Mouse (Mus musculus) CD4-positive helper T cell, adult 2 months (primary cell): ENCODE measurements around the gene Dpm2.

Source experiments
- DNase-seq: peaks from one replicate; pipeline ENCODE4 v3.0.0-alpha.2; 2012; ENCODE audit warnings: low read depth, missing footprints, low spot score

The Dpm2 gene

DNA sequence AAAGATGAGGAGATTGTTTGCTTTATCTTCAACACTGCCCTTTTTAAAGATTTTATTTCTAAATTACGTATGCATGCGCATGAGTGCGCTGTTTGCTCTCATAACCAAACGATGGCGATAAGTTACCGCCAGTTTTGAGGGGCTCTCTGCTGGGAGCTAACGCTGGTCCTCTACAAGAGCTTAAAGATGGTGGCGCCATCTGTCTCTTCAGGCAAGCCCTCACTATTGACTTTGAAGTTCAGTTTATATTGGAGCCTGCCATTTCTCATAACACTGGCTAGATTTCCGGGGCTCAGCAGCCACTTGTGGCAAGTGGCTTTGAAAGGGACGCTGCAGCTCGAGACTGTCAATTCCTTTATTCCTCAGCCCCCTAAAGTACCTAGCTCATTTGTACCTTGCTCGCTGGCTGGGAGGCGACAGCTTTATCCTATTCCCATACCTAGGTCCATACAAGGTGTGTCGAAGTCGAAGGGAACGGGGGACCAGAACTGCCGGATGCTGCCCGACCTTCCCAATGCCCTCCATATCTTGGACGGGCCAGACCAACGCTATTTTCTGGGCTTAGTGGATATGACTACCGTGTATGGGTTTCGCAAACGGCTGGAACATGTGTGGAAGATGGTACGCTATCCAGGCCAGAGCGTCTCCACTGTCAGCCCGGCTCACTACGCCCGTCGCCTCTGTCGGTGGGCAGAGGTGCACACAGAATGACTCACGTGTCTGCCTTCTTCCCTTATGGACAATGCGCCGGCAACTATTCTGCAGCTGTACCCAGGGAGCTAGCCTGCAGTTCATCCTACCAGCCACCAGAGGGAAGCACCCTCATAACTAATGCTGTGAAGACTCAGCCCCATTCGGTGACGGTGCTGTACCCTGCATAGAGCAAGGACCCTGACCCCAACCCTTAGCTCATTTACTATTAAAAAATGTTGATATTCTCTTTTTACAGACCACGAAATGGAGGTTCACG, 12.5 kb downstream of the Dpm2 start:
- DNase-seq, result peak; percentile 82

DNA sequence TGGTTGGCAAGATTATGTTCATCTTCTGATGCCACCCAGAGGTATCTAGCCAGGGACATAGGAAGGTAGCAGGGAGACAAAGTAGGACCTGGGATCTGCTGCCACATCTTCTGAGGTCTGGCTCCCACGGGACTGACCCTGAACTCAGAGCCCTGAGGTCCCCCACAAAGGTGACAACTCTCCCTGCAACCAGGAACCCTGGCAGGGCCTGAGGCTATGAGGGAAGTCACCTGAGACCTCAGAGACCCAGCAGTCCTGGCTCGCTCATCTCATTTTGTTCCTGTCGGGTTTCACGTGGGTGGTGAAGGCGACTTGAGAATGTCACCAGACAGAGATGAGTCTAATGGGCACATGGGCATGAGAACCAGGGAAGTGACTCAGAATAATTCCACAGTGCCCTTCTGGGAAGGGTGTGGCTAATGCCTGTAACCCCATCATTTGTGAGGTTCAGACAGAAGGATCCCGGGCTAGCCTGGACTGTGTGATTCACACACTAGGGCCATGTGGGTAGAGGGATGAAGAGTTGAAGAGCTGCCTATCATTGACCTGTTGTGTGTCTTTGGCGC, 14.6 kb downstream of the Dpm2 start:
- no peak for DNase-seq

DNA sequence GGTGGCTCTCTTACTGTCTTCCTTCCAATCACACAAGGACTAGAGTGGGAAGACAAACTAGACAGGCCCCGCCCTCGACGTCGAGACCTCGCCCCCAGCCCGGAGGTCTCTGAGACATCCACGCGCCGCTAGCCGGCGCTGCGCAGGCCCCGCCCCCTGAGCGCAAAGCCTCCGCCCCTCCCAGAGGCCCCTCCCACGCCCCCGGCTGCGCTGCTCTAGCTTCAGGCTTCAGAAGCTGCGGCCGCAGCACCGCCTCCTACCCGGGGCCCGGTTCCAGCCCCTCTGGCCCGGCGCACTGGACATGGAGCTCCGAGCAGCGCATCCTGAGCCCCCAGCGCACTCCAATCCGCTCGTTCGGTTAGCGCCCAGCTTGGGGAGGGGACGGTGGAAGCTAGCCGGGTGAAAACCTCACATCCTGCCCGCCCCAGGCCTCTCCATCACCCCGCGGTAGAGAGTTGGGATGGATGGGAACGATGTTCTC, 16.3 kb downstream of the Dpm2 start, which contains the start of gene St6galnac4:
St6galnac4 (plus strand) TSS at position 225 of the 481 bp plus-strand sequence.
- DNase-seq, result peak; percentile 96

DNA sequence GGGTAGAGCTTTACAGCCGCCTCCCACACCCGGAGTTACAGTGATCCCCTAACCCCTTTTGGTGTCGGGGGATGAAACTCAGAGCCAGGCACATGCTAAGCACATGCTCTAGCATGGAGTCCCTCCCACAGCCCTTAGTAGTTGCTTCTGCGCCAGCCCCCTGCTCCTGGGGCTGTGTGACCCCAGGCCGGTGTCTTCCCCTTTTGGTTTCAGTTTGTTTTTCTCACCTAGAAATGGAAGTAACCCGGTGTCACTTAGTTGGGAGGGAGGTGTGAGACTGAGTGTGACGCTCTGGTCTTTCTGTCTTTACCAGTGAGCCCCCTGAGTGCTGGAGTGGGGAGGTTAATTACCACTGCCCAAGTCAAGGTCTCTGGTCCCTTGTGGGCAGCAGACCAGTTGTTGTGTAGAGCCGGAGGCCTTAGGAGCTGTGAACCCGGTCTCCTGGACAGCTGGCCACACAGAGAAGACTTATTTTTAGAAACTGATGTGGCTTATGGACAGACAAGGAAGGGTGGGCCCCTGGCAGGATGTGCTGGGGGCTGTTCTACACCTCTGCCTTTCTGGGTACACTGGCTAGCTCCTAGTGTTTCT, 17.2 kb downstream of the Dpm2 start:
- peak; percentile 82 for DNase-seq

DNA sequence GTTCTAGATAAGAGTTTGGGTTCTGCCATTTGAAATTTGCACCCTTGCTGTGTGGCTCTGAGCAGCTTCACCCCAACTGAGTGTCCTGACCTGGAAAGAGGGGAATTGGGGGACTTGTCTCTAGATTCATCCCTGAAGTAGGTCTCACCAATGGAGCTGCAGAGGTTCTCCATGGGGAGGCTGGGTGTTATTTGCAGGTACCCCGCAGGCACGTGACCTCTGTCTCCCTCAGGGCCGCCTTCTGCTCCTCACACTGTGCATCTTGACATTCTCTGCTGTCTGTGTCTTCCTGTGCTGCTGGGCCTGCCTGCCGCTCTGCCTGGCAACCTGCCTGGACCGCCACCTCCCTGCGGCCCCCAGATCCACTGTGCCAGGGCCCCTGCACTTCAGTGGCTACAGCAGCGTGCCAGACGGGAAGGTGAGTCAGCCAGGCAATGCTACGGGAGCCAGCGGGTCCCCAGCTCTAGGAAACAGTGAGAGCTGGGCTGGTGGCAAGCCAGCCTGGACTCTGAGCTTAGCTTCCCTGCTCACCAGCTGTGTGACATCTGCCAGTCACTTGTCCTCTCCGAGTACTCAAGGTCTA, 18.6 kb downstream of the Dpm2 start:
- DNase-seq, result no peak

DNA sequence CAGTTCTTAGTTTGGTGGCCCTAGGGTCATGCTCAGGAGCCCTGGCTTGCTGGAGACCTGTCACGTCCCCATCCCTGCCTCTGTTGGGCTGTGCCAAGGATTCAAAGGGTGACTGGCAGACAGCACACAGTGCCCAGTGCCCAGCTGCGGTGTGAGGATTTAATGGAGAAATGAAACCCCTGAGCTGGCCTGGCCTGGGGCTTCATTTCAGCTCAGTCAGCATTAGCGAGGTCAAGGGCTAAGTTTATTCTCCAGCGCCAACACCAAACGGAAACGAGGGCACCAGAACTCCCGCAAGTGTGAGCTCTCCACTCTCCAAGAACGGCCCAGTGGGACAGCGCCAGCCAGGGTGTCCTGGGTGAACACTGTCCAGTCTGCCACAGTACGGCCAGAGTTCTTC, 19.6 kb downstream of the Dpm2 start:
- DNase-seq, result no peak

DNA sequence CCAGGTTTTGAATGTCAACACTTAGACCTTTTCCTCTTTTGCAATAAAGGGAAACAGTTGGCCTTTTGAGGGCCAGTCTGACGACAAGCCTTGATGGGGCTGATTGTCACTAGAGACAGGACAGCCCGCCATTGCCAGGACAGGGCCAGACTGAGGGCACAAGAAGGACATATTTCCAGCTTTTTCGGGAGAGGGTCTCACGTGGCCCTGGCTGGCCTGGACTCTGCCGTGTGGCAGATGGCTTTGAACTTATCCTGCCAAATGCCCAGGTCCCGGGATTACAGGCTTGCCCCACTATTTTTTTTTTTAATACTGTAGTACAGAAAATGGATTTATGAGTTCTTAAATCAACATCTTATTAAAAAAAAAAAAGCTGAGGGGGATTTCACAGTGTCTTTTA, 20.6 kb downstream of the Dpm2 start:
- no peak for DNase-seq

DNA sequence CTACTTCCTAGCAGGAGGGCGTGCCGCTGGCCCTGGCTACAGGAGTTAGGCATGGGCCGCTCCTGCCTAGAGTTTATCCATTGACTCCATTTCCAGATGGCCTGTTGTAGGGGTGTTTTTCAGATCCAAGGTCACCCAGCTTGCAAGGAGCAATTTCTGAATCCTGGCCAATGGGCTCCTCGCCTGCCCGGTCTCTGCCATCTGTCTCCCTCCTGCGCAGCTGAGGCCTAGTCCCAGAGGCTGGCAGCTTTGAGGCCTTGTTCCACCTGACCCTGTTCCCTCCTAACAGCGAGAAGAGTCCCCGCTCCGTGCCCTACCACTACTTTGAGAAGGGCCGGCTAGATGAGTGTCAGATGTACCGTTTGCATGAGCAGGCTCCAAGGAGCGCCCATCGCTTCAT, 26.1 kb downstream of the Dpm2 start:
- DNase-seq, result no peak

DNA sequence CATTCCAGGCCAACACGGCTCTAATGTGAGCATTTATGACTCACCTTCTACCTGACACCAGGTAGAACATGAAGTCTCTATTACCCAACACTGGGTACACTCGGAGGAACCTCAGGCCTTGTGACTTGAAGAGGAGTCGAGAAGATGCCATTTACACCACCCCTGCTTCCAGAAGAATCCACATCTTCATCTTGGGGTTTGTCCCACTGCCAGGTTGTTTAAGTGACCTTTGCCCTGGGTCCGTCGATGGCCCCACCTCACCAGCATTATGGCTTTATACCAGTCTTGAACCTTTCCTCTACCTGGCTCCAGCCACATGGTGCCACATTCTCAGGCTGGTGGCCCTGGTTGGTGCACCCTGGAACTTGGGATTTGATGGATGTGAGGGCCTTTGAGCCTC, 26.6 kb downstream of the Dpm2 start:
- DNase-seq, result no peak

DNA sequence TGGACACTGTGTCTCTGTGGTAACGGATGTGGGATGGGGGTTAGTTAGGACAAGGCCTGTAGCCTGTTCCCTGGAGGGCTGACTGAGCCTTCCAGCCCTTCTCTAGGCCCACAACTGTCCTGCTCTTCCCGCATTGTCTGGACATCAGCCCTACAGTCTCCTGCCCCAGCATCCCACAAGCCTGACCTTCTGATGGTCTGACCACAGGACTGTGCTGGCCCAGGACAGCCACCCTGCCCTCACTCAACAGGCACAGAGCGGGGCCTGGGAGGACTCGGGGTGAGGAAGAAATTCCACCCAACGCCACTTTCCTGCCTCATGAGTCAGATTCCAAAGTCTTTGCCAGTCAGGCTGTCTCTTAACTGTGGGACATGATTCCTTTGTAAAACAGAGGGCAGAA, 27.0 kb downstream of the Dpm2 start:
- no peak for DNase-seq

DNA sequence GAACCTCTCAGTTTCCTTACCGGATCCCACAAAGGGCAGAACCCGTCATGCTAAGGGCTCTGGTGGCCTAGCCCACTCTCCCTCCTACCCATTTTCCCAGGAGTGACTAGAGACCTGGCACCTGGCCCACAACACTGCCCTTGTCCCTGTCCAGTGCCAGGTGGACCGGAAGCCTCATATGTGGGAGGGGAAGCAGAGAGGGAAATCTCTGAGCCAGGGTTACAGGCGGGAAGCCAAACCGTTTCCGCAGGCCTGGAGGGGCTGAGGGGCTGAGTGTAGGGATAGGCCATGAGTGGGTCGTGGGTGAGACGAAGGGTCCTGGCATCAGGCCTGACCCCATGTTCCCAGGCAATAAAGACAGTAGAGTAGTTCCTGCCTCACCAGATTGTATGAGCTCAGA, 27.8 kb downstream of the Dpm2 start:
- no peak for DNase-seq

DNA sequence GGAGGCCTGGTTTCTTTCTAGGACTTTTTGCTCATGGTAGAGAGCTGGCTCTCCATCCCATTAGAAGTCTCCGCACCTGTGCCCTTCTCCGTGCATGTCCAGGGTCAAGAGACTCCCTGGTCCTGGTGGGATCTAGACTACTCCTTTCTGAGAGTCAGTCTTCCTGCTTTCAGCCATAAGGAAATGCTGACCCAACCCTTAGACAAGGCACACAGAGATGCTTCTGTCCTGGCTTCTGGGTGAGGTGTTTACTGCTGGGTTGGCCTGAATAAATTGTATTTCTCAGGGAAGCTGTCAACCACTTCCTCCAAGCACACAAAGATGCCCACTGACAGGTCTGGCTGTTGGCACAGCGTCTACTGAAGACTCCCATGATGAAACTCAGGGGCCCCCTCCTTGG, 28.8 kb downstream of the Dpm2 start, which contains the start of gene St6galnac6:
St6galnac6 (plus strand) TSS at position 301 of the 400 bp plus-strand sequence.
- DNase-seq, result no peak

DNA sequence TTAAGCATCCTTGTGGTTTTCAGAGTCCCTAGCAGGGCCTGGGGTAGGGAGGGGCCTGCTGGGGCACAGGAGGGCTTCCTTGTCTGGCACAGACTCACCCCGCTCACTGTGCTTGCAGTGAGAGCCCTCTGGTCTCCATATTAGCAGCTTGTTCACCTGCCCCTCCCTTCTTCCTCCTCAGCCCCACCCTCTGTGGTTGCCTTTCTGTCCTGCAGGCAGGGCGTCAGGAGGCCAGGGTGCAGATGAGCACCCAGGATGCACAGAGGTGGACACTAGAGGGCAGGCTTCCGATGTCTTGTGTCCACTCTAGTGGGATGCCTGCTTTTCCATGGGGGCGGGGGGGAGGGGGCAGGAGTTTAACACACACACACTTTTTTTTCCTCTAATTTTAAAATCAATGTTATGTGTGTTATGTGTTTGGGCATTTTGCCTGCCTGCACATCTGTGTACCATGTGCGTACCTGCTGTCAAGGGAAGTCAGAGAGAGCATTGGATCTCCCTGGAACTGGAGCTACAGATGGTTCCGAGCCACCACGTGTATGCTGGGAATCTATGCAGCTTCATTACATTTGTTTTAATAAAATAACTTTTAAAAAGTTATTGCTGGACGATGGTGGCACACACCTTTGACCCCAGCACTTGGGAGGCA, 30.9 kb downstream of the Dpm2 start:
- peak; percentile 67 for DNase-seq

DNA sequence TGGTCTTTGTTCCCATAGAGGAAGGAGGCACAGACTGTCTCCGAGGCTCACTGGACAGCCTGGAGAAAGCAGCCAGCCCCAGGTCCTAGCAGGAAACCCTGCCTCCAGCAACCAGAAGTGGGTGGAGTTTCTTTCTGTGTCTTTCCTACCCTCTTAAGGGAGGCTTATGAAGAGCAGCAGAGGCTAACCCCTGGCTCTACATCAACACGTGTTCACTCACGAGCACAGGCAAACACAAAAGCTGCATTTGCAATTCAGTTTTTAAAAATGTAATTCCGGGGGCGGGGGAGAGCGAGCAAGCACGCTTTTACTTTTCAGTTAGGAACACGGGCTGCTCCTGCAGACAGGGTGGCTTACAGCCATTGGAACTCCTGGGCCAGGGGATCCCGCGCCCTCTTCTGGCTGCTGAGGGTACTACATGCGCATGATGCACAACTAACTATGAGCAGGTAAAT, 32.0 kb downstream of the Dpm2 start:
- peak; percentile 85 for DNase-seq

DNA sequence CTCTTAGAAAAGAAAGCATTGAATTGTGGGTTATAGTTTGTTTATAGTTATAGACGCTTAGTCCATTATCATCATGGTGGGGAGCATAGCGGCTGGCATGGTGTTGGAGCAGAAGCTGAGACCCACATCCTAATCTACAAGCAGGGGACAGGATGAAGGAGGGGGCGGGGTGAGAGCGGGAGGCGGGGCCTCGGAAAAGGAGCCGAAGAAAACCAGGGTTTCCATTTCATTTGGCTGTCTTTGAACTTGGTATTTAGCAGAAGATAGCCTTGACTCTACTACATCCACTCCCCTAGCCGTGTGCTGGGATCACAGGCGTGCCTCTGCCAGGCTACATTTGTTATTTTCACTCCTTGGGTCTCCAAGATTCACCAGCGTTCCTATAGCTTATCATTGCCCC, 34.0 kb downstream of the Dpm2 start:
- no peak for DNase-seq

DNA sequence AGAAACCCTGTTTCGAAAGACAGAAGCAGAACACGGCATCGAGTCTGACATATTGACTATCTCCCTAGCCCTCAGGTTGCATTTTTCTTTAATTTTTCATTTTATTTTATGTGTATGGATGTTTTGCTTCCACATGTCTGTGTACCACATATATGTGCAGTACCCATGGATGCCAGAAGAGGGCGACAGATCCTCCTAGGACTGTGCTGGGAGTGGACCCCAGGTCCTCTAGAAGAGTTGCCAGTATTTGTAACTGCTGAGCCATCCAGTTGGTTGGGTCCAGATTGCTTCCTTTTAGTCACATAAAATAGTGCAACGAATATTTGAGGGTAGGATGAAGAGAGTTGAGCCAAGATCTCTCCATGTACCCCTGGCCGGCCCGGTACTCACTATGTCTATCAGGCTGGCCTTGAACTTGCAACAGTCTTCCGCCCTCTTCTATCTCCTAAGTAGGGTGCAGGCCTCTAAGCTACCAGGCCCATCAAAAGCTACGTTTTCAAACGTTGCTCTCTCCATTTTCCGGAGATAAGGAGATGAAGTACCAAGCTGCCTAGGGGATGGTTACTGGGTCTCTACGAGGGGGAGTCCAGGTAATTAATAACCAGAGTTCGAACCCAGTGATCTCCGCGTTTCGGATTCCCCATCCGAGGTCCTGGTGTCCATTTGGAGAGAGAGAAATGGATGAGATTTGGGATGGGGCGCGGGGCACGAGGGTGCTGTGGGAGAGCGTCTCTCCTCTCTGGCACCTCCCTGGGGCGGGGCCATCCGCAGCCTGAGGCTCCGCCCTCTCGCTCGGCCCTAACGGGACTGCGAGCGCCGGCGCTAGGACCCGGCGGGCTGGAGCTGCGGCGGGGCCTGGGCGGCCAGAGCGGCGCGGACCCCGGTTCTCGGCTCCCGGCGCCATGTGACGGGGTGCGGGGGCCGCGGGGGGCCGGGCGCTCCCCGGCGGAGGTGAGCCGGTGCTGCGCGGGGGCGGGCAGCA, 35.8 kb downstream of the Dpm2 start:
- DNase-seq, result peak; percentile 81

DNA sequence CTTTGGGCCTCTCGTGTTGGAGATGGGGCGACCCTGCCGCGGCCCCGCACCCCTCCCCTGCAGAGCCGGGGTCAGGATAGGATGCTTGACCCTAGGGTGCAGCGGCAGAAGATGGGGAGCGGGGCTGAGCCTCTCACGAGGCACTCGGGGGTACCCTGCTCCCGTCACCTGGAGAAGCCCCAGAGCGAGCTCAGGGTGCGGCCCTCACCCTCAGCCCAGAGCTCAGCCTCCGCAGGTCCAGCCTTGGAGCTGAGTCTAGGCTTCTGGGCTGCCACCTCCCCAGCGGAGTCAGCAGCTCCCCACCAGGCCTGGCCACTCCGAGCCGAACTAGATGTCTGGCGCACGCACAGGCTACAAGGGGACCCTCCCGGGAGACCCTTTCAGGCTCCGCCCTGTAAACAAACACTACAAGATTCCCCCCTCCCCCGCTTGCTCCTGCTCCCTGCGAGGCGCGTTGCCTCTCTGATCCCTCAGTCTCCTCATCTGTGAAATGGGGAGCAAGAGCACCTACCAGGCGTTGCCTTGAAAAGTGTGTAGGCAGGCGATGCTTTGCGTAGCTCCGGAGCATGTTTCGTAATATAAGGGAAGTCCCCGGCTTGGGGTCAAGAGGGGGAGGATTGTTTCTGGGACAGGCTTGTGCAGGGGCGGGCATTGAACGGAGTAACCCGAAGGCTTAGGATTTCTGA, 36.7 kb downstream of the Dpm2 start:
- peak; percentile 75 for DNase-seq

DNA sequence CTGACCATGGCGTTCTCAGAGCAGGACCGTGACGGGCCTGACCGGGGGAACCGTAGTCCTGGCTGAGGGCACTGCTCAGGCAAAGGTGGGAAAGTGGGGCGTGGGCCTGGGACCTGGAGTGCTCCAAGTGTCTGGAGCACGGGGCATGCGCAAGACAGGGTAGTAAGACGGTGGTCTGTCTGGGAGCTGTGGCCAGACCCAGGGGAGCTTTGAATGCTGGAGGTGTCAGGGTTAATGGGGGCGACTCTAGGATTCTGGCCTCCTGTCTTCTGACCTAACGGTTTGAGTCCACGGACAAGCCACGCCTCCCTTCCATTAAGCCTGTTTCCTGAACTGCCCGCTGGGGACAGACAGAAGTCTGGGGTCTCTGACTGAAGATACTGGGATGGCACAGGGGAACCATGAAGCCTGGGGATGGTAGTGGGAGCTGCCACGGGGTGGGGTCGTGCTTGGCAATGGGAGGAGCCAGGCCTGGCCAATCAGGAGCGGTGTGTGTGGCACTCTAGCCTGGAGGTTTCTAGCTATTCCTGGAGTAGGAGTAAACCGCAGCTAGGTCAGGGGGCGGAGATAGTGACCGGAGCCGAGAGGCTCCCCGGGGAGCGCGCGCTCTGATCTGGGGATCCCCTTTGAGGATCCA, 37.6 kb downstream of the Dpm2 start:
- DNase-seq, result peak; percentile 67

DNA sequence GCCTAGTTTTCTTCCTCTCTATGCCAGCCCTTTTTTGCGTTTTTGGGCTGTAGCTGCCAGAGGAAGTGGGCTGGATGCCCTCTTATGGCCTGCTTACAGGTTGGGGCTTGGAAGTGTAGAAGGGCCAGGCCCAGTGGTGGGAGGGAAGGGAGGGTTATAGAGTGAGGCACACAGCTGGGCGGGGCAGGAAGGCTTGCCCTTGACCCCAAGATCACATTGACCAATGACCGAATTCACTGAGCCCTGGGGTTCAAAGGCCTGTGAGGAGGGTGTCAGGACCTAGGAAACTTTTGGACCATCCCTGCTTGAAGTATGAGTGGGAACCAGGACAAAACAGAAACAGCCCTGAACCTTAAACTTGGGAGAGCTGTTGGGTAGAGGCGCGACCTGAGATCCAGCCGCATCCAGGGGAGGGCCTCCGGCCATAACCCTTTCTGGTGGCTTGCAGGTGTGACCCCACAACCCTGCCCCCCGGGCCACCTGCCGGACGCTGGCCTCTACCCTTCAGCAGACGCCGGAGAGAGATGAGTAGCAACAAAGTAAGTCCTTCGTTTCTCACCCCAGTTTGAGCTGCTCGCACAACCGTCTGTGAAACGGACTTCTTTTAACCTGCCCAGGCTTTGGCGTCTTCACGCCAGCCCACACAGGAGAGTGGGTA, 38.2 kb downstream of the Dpm2 start:
- no peak for DNase-seq
